Mouse (Mus musculus): Measurements from ENCODE around the gene Aldh6a1. TPM values are rescaled to one million over a fixed set of nuclear protein-coding genes. Genes with fewer than 3 reads are reported as not detected.

Gene Aldh6a1
- total and polyA plus RNA-seq, 2 experiments from 2014 or later: 33.9 to 35.9 TPM

GRCm38 (mm10) chr12:84449887-84450286 is 917 bp downstream of the Aldh6a1 start:
- Histone ChIP-seq H3K4me3 (ENCODE audit: low read depth, low read length) (peak overlapping the region; percentile 85), H3K27ac (ENCODE audit: low read depth, low read length) (0 out of 2 replicates have a peak overlapping the region, but pooled peaks have one; percentile 60), H3K36me3 (ENCODE audit: insufficient read depth) (no peaks in the 10 kb centered on the region), H3K4me2 (ENCODE audit: low read depth) (peak overlapping the region; percentile 65), H3K9me3 (ENCODE audit: low read length) (no peaks in the 10 kb centered on the region), H3K9ac (peak overlapping the region; percentile 51; the same call in 1 of the 2 replicates), H3K27me3 (ENCODE audit: insufficient read depth, low read length) (no peaks in the 10 kb centered on the region), H3K4me1 (ENCODE audit: insufficient read depth) (peaks cover 13% of the 10 kb centered on the region; the same call in 1 of the 2 replicates)
- WGBS: 56% methylated on average over 10 of the region's 10 CpGs
- ATAC-seq (no peak), DNase-seq (no peak)
- TF ChIP-seq CTCF (IDR thresholded peaks at IDR 0.05; ENCODE audit: low read depth): no peak

- Histone ChIP-seq H3K27me3 (ENCODE audit: insufficient read depth, low read length) (no peaks in the 10 kb centered on the region), H3K4me3 (ENCODE audit: low read depth, low read length) (no peak overlapping the region), H3K9me3 (ENCODE audit: low read length) (no peaks in the 10 kb centered on the region), H3K27ac (ENCODE audit: low read depth, low read length) (no peak overlapping the region), H3K4me2 (ENCODE audit: low read depth) (no peak overlapping the region), H3K9ac (no peak overlapping the region), H3K36me3 (ENCODE audit: insufficient read depth) (no peaks in the 10 kb centered on the region), H3K4me1 (ENCODE audit: insufficient read depth) (peaks cover 13% of the 10 kb centered on the region; the same call in 1 of the 2 replicates)
- ATAC-seq (no peak), DNase-seq (no peak)
- TF ChIP-seq CTCF (IDR thresholded peaks at IDR 0.05; ENCODE audit: low read depth): no peak
- 84% methylated on average over 6 of the region's 6 CpGs for WGBS
These were observed 2.6 kb downstream of the Aldh6a1 start for GRCm38 (mm10) chr12:84448181-84448580.

- Histone ChIP-seq H3K9ac (no peak overlapping the region), H3K27ac (ENCODE audit: low read depth, low read length) (no peak overlapping the region), H3K27me3 (ENCODE audit: insufficient read depth, low read length) (no peaks in the 10 kb centered on the region), H3K9me3 (ENCODE audit: low read length) (no peaks in the 10 kb centered on the region), H3K4me1 (ENCODE audit: insufficient read depth) (peaks cover 13% of the 10 kb centered on the region; the same call in 1 of the 2 replicates), H3K4me3 (ENCODE audit: low read depth, low read length) (no peak overlapping the region), H3K4me2 (ENCODE audit: low read depth) (no peak overlapping the region), H3K36me3 (ENCODE audit: insufficient read depth) (no peaks in the 10 kb centered on the region)
- no peak for DNase-seq
- ATAC-seq: no peak
- 75% methylated on average over 1 of the region's 1 CpGs for WGBS
- TF ChIP-seq CTCF (IDR thresholded peaks at IDR 0.05; ENCODE audit: low read depth): no peak
These were observed 3.4 kb downstream of the Aldh6a1 start for GRCm38 (mm10) chr12:84447386-84447785.

- H3K27me3 ChIP-seq (ENCODE audit: insufficient read depth, low read length): no peaks in the 10 kb centered on the region
- no peak overlapping the region for H3K9ac ChIP-seq
- ATAC-seq (no peak), DNase-seq (no peak)
- WGBS: 81% methylated on average over 4 of the region's 4 CpGs
- no peak overlapping the region for H3K4me2 ChIP-seq (ENCODE audit: low read depth)
- H3K9me3 ChIP-seq (ENCODE audit: low read length): no peaks in the 10 kb centered on the region
- H3K36me3 ChIP-seq (ENCODE audit: insufficient read depth): peaks cover 17% of the 10 kb centered on the region
- TF ChIP-seq CTCF (IDR thresholded peaks at IDR 0.05; ENCODE audit: low read depth): no peak
- H3K27ac ChIP-seq (ENCODE audit: low read depth, low read length): no peak overlapping the region
- no peaks in the 10 kb centered on the region for H3K4me1 ChIP-seq (ENCODE audit: insufficient read depth)
- no peak overlapping the region for H3K4me3 ChIP-seq (ENCODE audit: low read depth, low read length)
These were observed 8.3 kb downstream of the Aldh6a1 start for GRCm38 (mm10) chr12:84442526-84442925.

DNA sequence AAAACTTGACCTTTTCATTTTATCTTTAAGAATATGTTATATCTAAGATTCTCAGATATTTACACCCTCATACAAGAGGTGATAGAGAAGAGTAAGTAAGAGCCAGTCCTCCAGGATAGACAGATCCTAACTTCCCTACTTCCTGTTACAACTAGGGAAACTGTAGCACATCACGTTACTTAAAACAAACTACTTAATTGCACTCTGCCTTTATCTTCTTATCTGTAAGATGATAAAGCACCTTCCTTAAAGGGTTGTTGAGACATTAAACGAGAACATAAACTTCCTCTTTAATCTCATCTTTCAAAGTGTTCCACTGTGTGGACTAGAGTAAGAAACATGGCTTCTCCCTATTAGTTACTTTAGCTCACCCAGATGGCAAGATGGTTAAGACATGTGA is 12.1 kb downstream of the Aldh6a1 start:
- no peaks in the 10 kb centered on the region for H3K9me3 ChIP-seq (ENCODE audit: low read length)
- no peak overlapping the region for H3K9ac ChIP-seq
- TF ChIP-seq CTCF (IDR thresholded peaks at IDR 0.05; ENCODE audit: low read depth): no peak
- no peak for DNase-seq
- H3K36me3 ChIP-seq (ENCODE audit: insufficient read depth): peaks cover 33% of the 10 kb centered on the region
- WGBS: 92% methylated on average over 2 of the region's 2 CpGs
- no peak overlapping the region for H3K4me3 ChIP-seq (ENCODE audit: low read depth, low read length)
- no peak overlapping the region for H3K27ac ChIP-seq (ENCODE audit: low read depth, low read length)
- no peak overlapping the region for H3K4me2 ChIP-seq (ENCODE audit: low read depth)
- no peaks in the 10 kb centered on the region for H3K4me1 ChIP-seq (ENCODE audit: insufficient read depth)
- H3K27me3 ChIP-seq (ENCODE audit: insufficient read depth, low read length): no peaks in the 10 kb centered on the region
- ATAC-seq: no peak

DNA sequence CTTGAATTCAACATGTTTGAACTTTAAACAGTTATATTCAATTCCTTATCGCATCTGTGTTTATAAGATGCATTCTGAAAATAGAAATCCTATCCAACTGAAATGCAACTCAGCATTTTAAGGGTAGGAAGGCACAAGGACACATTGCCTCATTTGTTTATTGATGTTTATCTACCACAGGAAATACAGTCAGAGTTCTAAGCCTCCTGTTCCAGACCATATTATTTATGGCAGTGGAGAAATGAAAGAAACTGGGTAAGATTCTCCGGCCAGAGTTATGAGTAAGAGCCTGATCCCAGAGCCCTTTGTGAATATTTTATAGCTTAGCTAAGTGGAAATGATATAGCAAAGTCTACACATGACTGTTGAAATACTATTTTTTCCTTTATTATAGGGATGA is 21.0 kb downstream of the Aldh6a1 start:
- no peak overlapping the region for H3K4me2 ChIP-seq (ENCODE audit: low read depth)
- 95% methylated on average over 2 of the region's 2 CpGs for WGBS
- H3K4me3 ChIP-seq (ENCODE audit: low read depth, low read length): no peak overlapping the region
- peaks cover 31% of the 10 kb centered on the region for H3K36me3 ChIP-seq (ENCODE audit: insufficient read depth)
- TF ChIP-seq CTCF (IDR thresholded peaks at IDR 0.05; ENCODE audit: low read depth): no peak
- no peaks in the 10 kb centered on the region for H3K4me1 ChIP-seq (ENCODE audit: insufficient read depth)
- H3K27ac ChIP-seq (ENCODE audit: low read depth, low read length): no peak overlapping the region
- ATAC-seq (no peak), DNase-seq (no peak)
- H3K9me3 ChIP-seq (ENCODE audit: low read length): no peaks in the 10 kb centered on the region
- no peaks in the 10 kb centered on the region for H3K27me3 ChIP-seq (ENCODE audit: insufficient read depth, low read length)
- no peak overlapping the region for H3K9ac ChIP-seq

DNA sequence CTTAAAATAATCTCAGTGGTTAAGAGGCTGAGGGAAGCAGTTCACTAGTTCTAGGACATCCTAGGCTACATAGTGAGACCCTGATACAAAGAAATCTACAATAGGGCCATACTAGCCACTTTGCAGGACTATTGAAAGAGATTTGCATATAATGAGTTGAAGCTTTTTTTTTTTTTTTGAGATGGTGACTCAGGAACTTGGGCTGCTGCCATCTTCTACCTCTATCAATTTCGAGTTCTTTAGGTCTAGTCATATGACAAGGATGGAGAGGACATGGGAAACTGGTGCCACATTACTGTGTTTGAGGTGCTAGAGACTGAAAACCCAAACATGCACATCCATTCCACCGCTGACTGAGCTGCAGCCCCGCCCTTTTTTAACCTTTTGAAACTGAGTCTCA is 26.8 kb downstream of the Aldh6a1 start:
- no peaks in the 10 kb centered on the region for H3K9me3 ChIP-seq (ENCODE audit: low read length)
- no peak overlapping the region for H3K9ac ChIP-seq
- no peak for DNase-seq
- no peak overlapping the region for H3K4me2 ChIP-seq (ENCODE audit: low read depth)
- H3K27ac ChIP-seq (ENCODE audit: low read depth, low read length): no peak overlapping the region
- H3K27me3 ChIP-seq (ENCODE audit: insufficient read depth, low read length): no peaks in the 10 kb centered on the region
- H3K36me3 ChIP-seq (ENCODE audit: insufficient read depth): no peaks in the 10 kb centered on the region
- WGBS: 60% methylated on average over 3 of the region's 3 CpGs
- no peak for TF ChIP-seq CTCF (IDR thresholded peaks at IDR 0.05; ENCODE audit: low read depth)
- H3K4me1 ChIP-seq (ENCODE audit: insufficient read depth): no peaks in the 10 kb centered on the region
- no peak for ATAC-seq
- H3K4me3 ChIP-seq (ENCODE audit: low read depth, low read length): no peak overlapping the region

GRCm38 (mm10) chr12:84417605-84417922 is 33.2 kb downstream of the Aldh6a1 start:
- no peak for ATAC-seq

More at GRCm38 (mm10) chr12:84417605-84417922, 33.2 kb downstream of the Aldh6a1 start:
- H3K4me2 ChIP-seq (ENCODE audit: low read depth): peak overlapping the region; percentile 78
- peak overlapping the region; percentile 63 for H3K4me3 ChIP-seq (ENCODE audit: low read depth, low read length)
- no peaks in the 10 kb centered on the region for H3K9me3 ChIP-seq (ENCODE audit: low read length)
- DNase-seq: no peak
- peaks cover 6% of the 10 kb centered on the region; the same call in 1 of the 2 replicates for H3K4me1 ChIP-seq (ENCODE audit: insufficient read depth)
- no peaks in the 10 kb centered on the region for H3K36me3 ChIP-seq (ENCODE audit: insufficient read depth)
- no peak for TF ChIP-seq CTCF (IDR thresholded peaks at IDR 0.05; ENCODE audit: low read depth)
- H3K27ac ChIP-seq (ENCODE audit: low read depth, low read length): peak overlapping the region; percentile 80
- no peaks in the 10 kb centered on the region for H3K27me3 ChIP-seq (ENCODE audit: insufficient read depth, low read length)
- 44% methylated on average over 18 of the region's 18 CpGs for WGBS
- H3K9ac ChIP-seq: peak overlapping the region; percentile 63

Measured in forebrain, postnatal 0 days (tissue).